Mouse (Mus musculus) heart, postnatal 4 days (tissue): ENCODE results near the gene Aoc3. TPM values are rescaled to one million over a fixed set of nuclear protein-coding genes. Genes with fewer than 3 reads are reported as not detected.

Source experiments
- DNase-seq: peaks from one replicate; pipeline ENCODE4 v3.0.0; 2021
- total RNA-seq, 2 experiments: library from RNA; stranded (reverse); gene quantifications; 2 replicates each; pipeline ENCODE4 v1.2.3; 2021

The Aoc3 gene
- total RNA-seq: 10 to 100 TPM; 29.5 to 31.3 TPM

DNA sequence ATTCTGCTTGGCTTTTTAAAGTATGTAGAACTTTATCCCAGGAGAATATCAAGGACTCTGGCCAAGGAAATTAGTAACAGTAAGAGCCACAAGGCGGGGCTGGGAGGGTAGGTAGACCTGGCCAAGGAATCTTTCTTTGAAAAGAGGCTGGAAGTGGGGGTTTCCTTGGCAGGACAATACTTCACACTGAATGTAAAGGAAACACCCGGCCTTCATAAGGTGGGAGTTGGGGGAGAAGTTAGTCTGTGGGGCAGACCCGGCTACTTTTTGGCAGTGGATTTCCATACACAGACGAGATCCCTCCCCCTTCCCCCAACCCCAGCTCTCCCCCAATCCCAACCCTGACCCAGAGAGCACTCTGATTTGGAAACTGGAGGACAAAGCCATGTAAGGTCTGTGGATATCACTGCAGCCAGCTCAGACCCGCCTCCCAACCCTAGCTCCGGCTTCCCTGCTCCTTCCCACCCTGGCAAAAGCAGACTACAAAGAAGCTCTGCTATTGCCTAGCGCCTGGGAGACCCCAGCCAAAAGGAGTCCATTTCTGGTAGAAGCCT lies at the start of gene Aoc3:
Gene Aoc3 (plus strand): TSS at position 235 of the 554 bp plus-strand sequence.
- DNase-seq: peak; percentile 61

DNA sequence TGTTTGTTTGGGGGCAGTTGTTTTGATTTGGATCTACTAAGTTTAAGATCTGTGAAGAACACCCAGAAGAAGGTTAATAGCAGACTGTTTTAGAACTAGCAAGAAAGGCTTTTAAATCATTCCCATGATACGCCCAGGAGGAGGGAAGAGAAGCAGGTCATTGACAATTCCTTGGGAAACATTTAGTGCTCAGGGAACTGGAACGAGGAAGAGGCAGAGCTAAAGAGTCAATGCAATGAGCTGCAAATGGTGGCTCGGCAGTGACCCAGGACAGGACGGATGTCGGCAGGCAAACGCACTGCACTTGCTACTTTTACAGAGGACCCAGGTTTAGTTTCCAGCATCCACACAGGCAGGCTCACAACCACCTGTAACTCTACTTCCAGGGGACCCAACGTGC lies 49.6 kb upstream of the Aoc3 start:
- no peak for DNase-seq

DNA sequence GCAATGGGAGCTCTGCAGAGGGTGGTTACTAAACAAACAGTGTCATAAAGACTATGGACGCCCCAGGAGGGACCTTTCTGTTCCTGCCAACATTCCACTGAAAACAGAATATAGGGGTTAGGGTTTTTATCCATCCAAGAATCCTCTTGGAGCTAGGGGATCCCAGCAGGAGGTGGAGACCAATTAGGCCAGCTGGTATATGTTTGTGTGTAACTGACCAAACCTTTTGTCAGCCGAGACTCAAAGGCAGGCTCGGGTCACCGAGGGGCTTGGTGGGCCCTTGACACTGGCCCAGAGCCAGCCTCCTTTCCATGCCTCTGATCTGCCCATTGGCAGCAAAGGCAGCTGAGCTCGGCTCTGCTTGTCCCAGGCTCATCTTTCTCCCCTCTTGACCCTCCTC lies 47.5 kb upstream of the Aoc3 start:
- DNase-seq: no peak

DNA sequence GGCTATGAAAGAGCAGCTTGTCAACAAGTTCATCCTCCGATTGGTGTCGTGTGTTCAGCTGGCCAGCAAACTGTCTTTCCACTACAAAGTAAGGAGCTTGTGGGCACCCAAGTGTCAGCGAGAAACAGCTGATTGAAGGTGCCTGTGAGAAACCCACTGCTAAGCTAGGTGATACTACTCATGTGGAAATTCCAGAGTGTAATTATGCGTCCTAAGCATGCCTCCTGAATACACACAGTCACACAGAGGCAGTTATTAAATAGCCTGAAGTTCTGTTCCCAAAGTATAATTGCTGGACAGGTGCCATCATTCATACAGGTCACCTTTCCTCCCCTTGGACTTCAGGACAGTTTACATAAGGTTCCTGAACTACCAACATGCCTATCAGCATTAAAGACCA lies 46.6 kb upstream of the Aoc3 start:
- DNase-seq: no peak

DNA sequence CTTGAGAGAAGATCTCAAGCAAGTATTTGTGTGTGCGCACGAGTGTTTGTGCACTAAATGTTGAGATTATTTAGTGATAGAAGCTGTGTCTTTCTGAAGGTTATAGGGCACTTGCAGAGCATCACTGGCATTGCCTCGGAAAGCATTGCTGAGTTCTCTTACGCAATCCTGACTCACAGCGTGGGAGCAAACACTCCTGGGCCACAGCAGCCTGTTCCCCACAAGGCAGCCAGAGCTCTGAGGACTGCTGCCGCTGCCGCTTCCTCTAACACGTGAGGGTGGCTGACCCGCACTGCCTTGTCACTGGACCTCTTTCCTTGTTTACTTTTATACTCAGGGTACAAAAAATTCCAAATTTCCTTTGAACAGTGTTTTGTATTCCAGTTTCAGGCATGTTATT lies 43.1 kb upstream of the Aoc3 start:
- no peak for DNase-seq

DNA sequence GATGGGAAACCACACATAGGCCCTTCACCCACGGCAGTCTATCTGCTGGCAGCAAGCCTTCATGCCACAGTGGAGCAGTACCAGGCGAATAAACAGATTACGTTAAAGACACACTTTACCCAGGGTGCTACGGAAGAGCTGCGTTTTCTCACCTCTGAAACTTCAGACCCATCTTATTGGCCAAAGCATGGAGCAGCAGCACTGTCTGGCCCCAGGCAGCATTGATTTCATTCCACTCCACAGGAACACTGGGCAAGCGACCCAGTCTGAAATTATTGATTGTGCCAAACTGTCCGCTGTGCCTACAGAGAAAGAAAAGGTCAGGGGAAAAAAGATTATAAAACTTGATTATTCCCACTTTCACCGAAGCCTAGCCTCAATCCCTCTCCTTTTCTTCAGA lies 39.2 kb upstream of the Aoc3 start:
- DNase-seq: no peak

DNA sequence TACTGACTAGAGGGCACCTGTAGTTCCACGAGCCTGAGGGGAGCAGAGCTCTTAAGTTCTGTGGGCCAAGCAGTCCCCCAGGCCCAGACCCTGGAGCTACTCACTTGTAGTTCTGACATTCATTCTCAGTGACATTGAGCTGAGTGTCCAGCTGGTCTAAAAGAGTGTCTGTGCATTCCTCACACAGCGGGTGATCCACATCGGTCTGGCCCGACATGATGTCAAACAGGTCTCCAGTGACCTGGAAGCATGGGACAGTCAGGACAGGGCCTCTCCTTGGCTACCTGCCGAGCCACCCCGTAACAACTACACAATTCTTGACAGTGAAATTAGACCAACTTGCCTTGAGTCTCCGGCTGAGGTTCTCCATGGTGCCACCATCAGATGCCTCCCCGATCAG lies 35.2 kb upstream of the Aoc3 start:
- DNase-seq: no peak

DNA sequence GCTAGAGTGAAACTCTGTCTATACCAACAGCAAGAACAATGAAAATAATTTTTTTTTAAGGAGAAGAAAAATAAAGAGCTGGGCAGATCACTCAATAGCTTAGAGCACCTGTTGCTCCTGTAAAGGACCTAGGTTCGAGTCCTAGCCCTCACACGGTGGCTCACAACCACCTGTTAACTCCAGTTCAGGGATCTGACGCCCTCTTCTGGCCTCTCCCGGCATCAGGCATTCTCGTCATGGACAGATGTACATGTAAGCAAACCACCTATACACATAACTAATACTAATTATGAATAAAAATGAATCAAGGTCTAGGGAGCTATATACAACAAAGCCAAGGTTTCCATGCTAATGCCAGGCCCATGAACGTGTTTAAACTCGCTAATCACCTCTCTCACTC lies 29.5 kb upstream of the Aoc3 start:
- DNase-seq: peak; percentile 7

DNA sequence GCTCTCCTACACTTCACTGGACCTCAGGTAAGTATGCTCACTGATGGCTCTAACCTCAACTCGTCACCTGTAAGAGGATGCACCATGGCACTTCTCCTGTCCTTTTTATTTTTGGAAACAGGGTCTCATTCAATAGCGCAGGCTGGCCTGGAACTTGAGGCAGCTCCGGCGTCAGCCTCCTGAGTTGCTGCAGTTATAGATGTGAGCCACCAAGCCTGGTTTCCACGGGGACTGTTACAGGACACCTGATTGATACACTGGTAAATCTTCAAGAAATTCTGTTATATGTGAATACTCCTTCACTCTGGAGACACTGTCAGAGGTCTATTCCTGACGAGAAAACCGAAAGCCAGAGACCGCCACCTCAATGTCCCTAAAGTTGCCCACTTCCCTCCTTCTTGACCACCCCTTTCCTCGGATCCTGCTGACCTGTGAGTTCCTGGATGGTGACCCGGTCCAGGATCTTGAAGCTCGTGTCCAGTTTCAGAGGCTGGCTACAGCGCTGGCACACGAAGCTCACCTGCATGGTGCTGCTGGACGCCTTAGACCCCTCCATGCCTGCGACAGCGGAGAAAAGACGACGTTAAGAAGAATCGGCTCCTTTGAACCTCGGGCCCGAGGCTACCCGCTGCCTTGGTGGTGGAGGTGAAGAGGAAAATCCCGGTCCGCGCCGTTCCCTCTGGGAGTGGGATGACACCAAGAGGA lies 29.0 kb upstream of the Aoc3 start:
- DNase-seq: no peak

DNA sequence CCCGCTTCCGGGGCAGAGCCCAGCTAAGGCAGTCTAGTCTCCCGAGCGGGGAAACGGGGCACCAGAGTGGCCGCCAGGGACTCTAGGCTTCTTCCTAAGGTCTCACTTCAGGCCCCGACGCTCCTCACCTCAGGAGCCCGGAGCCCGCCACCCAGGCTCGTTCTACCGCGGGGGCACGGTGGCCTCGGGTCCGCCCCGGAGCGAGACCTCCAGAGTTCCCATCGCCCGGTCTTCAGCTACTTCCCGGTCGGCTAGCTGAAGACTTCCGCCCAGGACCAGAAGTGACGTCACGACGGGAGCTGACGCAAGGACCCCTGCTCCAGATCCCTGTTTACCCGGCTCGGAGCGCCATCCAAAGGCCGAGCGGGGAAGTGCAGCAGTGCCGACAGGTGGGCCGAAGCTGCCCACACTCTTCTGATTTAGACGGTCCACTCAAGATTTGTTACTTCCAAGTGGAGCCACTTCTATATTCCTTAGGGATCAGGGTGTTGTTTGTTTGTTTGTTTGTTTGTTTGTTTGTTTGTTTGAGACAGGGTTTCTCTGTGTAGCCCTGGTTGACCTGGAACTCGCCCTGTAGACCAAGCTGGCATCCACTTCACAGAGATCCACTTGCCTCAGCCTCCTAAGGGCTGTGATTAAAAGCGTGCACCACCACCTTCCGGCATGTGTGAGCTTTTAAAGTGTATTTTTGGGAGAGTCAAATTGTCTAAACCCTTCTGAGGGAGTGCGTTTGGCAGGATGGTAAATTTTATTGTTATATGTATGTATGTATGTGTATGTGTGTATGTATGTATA lies 28.2 kb upstream of the Aoc3 start, which contains the start of gene Becn1:
Gene Becn1 (minus strand): TSS at position 283 of the 795 bp plus-strand sequence.
- peak; percentile 99 for DNase-seq

DNA sequence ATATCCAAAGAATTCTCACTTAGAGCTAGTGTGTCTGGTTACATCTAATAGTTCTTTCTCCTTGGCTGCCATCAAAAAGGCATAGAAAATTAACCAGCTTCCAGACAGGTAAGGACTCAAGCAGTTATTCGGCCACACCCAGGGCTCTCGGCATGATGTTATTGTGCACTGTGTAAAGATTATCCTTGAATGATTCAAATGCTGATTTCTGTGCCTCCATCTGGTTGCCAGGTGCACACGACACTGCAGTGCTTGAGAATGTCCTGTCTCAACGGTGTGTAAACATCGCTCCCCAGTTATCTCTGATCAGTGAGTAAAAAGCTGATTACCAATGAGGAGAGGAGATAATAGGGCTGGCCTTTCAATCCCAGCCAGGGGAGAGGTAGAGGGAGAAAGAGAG lies 22.7 kb upstream of the Aoc3 start:
- no peak for DNase-seq

DNA sequence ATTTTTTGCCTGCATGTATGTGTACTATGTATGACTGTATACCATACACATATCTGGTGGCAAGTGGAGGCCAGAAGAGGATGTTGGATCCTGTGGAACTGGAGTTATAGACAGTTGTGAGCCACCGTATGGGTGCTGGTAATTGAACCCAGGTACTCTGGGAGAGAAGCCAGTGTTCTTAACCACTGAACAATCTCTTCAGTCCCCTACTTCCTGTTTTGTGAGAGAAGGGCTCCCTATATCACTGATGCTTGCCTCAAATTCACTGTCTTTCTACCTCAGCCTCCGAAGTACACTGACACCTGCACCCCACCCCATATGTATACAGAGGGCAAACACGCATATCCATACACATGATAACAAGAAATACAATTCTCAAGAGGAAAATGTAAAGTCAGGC lies 19.3 kb upstream of the Aoc3 start:
- DNase-seq: no peak

DNA sequence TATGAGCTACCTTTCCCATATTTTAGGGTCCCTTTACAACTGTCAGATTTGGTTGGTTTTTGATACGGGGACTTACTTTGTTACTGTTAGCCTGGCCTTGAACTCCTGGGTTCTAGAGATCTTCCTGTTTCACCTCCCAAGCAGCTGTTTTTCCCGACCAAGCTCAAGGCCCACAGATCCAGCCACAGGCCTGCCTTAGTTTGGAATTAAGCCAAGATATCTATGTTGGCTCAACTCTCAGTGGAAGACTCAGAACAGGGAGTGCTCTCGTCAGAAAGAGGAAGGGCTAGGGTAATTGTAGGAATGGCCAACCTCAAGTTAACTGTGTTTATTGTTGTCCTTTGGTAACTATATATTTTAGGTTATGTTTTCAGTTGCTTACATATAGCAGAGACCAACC lies 18.3 kb upstream of the Aoc3 start:
- no peak for DNase-seq

DNA sequence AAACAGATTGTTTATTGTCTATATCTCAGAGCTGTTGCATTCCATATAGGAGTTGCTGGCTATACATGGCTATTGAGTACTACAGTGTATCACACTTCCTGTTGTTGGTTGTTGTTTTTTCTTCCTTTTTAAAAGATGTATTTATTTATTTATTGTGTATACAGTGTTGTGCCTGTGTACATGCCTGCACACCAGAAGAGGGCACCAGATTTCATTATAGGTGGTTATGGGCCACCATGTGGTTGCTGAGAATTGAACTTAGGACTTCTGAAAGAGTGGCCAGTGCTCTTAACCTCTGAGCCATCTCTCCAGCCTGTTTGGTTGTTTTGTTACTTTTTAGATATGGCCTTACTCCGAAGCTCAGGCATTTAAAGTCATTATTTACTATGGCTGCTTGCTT lies 15.8 kb upstream of the Aoc3 start:
- DNase-seq: no peak

DNA sequence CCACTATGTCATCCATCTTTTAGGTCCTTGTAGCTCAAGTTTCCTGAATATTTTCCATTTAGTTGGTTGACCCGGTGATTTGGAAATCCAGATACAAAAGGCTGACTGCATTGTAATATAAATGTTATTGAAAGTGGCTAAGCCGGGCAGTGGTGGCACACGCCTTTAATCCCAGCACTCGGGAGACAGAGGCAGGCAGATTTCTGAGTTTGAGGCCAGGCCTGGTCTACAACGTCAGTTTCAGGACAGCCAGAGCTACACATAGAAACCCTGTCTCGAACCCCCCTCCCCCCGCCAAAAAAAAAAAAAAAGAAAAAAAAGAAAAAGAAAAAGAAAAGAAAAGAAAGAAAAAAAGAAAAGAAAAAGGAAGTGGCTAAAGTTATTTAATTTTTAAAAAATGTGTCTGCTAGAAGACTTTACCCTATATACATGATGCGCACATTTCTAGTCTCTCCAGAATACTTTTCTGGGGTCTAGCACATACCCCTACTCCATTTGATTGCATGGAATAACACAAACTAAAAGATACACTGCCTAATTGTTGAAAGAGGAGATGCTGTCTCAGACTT lies 15.2 kb upstream of the Aoc3 start:
- DNase-seq: no peak

DNA sequence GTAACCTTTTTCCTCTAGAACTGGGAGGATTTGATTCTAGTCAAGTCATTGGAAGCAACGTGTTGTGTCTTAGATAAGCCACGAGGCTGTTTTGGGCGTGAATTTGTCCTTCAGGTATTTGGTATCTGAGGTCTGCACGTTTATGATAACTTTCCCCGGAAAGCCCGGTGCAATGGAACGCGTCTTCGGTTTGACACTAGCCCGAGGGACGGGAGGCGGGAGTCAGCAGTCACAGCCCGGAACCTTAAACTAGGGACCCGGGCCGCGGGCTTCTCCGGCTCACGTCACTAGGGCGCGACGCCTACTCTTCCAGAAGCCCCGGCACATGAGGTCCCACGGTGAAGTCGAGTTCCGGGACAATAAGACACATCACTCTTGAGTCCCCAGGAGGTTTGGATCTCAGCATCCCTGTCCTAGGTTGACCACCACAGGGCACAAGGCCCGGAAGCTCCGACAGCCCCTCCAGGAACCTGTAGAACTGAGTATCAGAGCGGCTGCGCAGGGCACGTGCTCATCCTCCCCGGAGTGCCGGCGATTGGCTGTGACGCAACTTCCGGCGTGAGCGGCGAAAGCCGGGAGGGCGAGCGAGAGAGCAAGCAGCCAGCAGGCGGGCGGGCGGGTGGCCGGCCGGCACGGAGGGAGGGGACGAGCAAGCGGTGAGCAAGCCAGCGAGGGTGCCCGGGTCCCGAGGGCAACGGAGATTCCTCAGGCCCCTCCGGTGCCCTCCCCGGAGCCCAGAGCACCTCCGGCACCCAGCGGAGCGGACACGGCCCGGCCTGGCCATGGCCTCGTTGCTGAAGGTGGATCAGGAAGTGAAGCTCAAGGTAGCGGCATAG lies 14.5 kb upstream of the Aoc3 start, which contains the start of gene Psme3:
Gene Psme3 (plus strand): TSS at position 549 of the 836 bp plus-strand sequence.
- DNase-seq: peak; percentile 94

DNA sequence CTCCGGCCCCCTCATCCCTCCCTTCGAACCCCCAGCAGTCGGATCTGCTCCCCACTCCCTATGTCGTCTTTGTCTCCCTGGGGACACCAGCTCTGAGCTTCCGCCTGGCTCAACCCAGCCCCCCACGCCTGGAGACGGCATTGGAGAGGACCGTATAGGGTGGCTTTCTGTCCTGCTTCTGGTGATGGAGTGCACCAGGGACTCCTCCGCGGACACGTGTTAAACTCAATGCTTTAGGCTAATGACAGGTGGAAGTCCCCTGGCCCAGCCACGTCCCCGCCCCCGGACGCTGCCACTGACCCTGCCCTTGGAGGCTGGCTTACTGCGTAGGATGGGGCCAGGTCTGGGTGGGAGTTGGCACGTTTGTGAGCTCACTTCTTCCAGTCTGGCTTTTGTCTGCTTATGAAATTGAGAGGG lies 13.9 kb upstream of the Aoc3 start:
- peak; percentile 41 for DNase-seq

DNA sequence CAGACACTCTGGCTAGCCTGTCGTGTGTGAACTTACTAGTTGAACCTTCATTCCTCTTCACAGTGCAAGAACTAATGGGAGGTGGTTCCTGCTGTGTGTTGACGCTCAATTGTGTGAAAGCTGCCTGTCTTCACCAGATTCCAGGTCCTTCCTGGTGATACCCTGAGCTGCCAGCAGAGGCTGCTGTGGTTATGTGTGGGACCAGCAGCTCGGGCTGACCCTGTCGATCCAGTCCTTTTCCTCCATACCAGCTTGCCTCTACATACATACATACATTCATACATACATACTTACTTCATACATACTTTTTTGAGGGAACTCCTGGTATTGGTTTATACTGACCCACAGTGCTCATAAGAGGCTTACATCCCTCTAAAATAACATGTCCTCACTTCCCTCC lies 6.8 kb upstream of the Aoc3 start:
- DNase-seq: peak; percentile 87

DNA sequence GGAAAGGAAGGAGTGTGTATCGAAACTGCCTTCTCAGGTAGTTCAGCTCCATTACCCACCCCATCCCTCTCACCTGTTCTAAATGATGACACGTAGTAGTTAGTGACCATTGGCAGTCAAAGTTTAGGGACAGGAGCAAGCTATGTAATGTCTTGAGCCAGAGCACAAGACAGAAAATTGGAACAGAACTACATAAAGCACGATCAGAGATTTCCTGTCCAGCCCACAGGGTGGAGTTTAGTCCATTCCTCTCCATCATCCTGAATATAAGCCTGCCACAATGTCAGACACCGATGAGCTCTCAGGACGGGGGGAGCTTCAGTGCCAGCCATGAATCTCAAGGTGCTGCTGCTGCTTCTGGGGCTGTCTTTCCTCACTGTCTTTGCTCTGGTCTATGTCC lies 5.6 kb upstream of the Aoc3 start, which contains the start of gene Aoc2:
Gene Aoc2 (plus strand): TSS at position 301 of the 400 bp plus-strand sequence.
- DNase-seq: no peak

DNA sequence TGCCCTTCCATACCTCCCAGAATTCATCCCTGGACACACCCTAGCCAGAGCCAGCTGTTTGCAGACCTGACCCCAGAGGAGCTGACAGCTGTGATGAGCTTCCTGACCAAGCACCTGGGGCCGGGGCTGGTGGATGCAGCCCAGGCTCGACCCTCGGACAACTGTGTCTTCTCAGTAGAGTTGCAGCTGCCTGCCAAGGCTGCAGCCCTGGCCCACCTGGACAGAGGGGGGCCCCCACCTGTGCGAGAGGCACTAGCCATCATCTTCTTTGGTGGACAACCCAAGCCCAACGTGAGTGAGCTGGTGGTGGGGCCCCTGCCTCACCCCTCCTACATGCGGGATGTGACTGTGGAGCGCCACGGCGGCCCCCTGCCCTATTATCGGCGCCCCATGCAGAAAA lies 5.2 kb upstream of the Aoc3 start:
- DNase-seq: peak; percentile 15

DNA sequence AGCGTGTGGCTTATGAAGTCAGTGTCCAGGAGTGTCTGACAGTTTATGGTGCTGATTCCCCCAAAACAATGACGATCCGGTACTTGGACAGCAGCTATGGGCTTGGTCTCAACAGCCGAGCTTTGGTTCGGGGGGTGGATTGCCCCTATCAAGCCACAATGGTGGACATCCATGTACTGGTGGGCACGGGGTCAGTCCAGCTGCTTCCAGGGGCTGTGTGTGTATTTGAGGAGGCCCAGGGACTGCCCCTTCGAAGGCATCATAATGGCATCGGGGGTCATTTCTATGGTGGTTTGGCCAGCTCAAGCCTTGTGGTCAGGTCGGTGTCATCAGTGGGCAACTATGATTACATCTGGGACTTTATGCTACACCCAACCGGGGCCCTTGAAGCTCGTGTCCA lies 4.3 kb upstream of the Aoc3 start:
- no peak for DNase-seq

DNA sequence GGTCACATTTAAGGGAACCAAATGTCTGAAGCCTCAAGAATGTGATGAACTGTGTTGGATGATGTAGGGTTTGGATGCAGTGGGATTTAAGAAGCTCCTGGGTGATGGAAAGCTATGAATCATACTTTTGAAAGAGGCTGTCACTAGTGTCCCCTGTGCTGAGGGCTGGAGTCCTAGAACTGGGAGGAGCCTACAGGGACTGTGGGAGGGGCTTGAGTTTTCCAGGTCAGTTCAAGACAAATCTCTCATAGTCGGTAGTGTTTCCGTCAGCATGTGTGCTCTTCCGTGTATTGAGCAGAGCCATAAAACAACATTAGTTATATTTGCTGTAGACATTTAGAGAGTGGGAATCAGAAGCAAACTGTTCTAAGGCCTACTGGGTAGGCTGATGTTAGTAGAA lies 3.1 kb upstream of the Aoc3 start:
- no peak for DNase-seq
